Mouse (Mus musculus) olfactory bulb, adult 2 months (tissue): ENCODE measurements at regions not wholly inside any gene's neighbourhood (a gene's known extent, or its start where the extent isn't known, plus 50 kb on each side); places are given as distances from the start of the nearest gene placed in this dataset.

Experiments used
- H3K27ac ChIP-seq: fragments of 200-500 bp; 2 replicates; pipeline ENCODE4 v1.5.1; 2012; ENCODE audit warnings: low read depth, low read length; ENCODE audit not compliant: insufficient read depth
- H3K4me1 ChIP-seq: fragments of 200-500 bp; 2 replicates; pipeline ENCODE4 v1.6.1; 2012; ENCODE audit warnings: low read length; ENCODE audit not compliant: control insufficient read depth, insufficient read depth
- H3K4me3 ChIP-seq: fragments of 200-500 bp; 2 replicates; pipeline ENCODE4 v1.5.1; 2012; ENCODE audit warnings: mild to moderate bottlenecking, low read depth, low read length, moderate library complexity; ENCODE audit not compliant: insufficient read depth
- CTCF ChIP-seq: fragments of 200-500 bp; IDR thresholded peaks from 2 replicates; pipeline ENCODE4 v1.5.1; 2012; ENCODE audit warnings: low read depth, mild to moderate bottlenecking, low read length, moderate library complexity; ENCODE audit not compliant: insufficient read depth
- POLR2A ChIP-seq: fragments of 200-500 bp; IDR thresholded peaks from 2 replicates; pipeline ENCODE4 v1.6.1; 2012; ENCODE audit warnings: mild to moderate bottlenecking, low read depth, low read length, moderate library complexity; ENCODE audit not compliant: insufficient read depth
- WGBS: fragments of 180-500 bp; shearing (Covaris S2); methylation state at CpG from one replicate; pipeline ENCODE4 v1.1.7; 2018; 5-methylcytosine and 5-hydroxymethylcytosine counted together

DNA sequence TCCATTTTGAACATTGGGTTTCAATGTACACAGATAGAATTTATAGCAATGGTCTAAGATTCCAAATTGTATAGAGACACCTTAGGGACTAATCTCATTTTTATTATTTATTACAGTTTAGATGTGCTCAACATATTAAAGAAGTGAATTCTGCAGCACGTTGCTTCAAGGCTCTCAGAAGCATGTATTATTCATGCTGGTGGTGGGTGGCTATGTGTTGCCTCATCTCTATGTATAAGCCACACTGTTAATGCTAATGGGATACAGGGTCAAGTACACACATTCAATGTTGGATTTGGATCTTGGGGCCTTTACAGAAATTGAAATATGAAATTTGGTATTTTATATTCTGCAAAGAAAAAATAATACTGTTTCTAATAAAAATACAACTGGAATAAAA, 131.9 kb upstream of the Fndc3a start:
- Histone ChIP-seq H3K4me3 (no peak overlapping the region), H3K27ac (no peak overlapping the region), H3K4me1 (no peaks in the 10 kb centered on the region)
- no peak for TF ChIP-seq CTCF
- TF ChIP-seq POLR2A, result no peak
- 57% methylated on average over 1 of the region's 1 CpGs for WGBS

DNA sequence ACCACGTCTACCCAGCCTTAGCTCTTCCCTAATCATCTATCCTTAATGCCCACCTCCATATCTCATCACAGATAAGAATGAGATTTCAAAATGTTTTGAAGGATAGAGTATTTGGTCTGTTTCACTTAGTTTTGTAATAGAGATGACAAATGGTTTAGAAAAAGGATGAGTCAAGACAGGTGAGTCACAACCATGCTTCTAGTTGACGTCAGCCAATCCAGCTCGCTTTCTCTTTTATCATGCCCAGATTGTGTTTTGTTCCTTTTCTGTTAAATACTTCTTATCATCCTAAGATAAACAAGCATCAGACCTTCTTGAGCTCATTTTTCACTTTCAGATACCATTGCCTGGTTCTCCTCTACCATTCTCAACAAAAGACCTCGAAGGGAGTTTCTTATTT, 125.4 kb upstream of the Fndc3a start:
- Histone ChIP-seq H3K27ac (no peak overlapping the region), H3K4me3 (no peak overlapping the region), H3K4me1 (no peaks in the 10 kb centered on the region)
- WGBS, result 94% methylated on average over 4 of the region's 4 CpGs
- no peak for TF ChIP-seq POLR2A
- TF ChIP-seq CTCF, result no peak

DNA sequence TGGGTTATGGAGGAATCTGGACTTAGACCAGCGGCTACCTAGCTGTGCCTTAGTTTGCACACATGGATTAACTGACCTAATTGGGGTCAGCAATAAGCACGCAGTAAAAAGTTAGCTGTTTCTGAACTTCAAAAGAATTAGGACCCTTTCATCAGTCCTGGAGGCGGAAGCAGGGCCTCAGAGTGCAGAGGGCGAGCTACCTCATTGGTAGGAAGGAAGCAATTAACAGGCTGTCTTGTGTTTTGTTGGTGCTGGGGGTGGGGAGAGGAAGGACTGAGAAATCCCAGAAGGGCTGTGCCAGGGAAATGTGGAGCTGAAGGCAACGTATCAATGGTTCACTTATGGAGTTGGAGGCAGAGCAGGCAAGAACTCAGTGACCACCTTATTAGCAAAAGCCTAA, 119.5 kb upstream of the Fndc3a start:
- no peak overlapping the region for H3K4me3 ChIP-seq
- H3K4me1 ChIP-seq, result no peaks in the 10 kb centered on the region
- WGBS, result 62% methylated on average over 5 of the region's 5 CpGs
- no peak overlapping the region for H3K27ac ChIP-seq
- TF ChIP-seq CTCF (no peak), POLR2A (no peak)

DNA sequence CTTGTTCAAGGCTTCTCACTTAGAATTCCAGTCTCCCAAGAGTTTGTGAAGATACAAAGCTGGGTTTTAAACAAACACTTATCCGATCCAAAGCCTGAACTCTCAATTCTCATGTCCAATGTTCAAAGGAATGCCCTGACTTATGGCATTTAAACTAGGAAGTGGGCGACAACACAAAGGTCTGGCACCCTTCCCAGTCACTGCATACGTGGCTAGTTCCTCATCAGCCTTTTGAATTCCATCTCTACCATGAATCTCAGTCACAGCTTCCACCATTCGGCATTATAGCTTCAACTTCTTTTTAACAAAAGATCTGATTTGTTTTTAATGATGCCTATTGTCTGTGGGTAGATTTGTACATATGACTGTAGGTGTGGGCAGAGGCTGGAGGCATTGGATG, 115.7 kb upstream of the Fndc3a start:
- Histone ChIP-seq H3K4me1 (no peaks in the 10 kb centered on the region), H3K27ac (no peak overlapping the region), H3K4me3 (no peak overlapping the region)
- TF ChIP-seq POLR2A (no peak), CTCF (no peak)
- 77% methylated on average over 4 of the region's 4 CpGs for WGBS

DNA sequence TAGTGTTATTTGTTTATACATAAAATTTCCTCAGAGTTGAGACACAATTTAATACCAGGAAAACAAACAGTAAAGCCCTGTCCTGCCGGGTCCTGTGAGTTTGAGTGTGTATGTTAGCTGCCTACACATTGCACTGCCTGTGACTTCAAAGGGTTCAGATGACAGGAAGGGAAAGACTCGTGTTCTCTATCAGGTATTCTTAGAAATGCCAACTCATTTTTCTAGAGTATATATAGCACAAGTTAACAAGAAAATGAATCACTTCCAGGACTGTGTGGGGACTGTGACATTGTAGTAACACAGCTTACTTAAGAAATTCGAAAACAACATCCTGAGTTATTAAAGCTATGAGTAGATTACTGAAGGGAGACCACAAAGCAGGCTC, 112.4 kb upstream of the Fndc3a start:
- no peak overlapping the region for H3K4me3 ChIP-seq
- 35% methylated on average over 3 of the region's 3 CpGs for WGBS
- peaks cover 7% of the 10 kb centered on the region; the same call in 1 of the 2 replicates for H3K4me1 ChIP-seq
- H3K27ac ChIP-seq, result no peak overlapping the region
- TF ChIP-seq CTCF (no peak), POLR2A (no peak)

DNA sequence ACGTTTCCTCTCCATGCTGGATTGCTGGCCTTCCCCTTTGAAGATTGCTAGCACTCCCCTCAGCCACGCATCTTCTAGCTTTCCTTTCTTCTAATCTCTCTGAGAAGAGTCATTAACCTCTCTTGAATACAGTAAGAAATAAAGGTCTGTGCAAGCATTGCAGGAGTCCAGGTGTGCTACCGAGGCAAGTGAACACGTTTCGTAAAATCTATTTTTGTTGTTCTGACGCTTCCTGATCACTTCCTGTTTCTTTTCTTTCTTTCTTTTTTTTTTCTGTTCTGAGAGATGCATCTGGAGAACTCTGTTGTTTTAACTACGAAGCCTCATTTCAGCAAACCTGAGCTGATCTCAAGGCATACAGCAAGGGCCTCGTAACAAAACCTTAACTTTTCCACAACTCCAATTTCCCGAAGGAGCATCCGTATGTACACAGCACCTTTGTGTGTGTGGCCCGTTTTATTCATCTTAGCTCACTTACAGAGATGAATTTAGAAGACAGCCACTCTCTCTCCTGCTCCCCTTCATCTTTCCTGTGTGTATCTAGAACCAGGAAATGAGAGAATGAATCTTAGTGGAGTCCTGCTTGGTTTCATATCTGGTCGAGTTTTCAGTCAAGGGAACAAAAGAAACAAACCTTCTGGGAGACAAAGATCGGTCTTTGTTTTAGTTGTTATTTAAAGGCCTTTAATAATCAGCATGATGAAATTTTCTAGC, 111.9 kb upstream of the Fndc3a start:
- TF ChIP-seq POLR2A (no peak), CTCF (no peak)
- WGBS, result 71% methylated on average over 13 of the region's 13 CpGs
- Histone ChIP-seq H3K4me1 (peaks cover 9% of the 10 kb centered on the region; the same call in 1 of the 2 replicates), H3K4me3 (no peak overlapping the region), H3K27ac (no peak overlapping the region)

DNA sequence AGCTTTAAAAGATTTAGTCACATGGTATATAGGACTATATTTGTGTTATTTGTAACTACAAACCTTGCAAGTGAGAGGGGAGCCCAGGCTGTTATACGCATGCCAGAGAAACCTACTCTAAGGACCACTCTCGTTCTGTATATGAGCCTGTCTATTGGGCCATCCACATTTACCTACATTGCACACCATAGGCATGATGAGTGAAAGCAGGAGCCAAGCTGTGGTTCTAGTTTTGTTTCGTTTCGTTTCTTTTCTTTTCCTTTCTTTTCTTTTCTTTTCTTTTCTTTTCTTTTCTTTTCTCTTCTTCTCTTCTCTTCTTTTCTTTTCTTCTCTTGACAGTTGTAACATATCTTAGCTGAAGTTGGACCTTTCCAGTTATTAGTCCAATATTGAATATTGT, 109.2 kb upstream of the Fndc3a start:
- 96% methylated on average over 4 of the region's 4 CpGs for WGBS
- H3K27ac ChIP-seq, result no peak overlapping the region
- peaks cover 10% of the 10 kb centered on the region; the same call in 1 of the 2 replicates for H3K4me1 ChIP-seq
- H3K4me3 ChIP-seq, result no peak overlapping the region
- TF ChIP-seq CTCF (no peak), POLR2A (no peak)

DNA sequence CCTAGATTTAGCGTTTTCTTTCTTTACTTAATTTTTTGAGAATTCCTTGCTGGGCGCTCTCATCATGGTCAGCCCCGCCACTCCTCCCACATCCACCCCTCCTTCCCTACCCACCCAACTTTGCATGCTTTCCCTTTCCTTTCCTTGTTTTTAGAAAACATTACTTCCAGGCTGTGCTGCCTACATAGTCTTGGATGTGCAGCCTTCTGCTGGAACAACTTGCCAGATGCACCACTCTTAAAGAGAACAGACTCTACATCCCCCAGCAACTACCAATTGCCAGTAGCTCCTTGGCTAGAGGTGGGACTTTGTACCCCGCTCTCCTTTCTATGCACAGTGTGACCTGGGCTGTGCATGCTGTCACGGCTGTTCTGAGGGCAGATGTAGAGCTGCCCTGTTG, 108.0 kb upstream of the Fndc3a start:
- 85% methylated on average over 5 of the region's 5 CpGs for WGBS
- no peak overlapping the region for H3K4me3 ChIP-seq
- H3K27ac ChIP-seq, result no peak overlapping the region
- peaks cover 10% of the 10 kb centered on the region; the same call in 1 of the 2 replicates for H3K4me1 ChIP-seq
- TF ChIP-seq POLR2A, result no peak
- TF ChIP-seq CTCF, result no peak

DNA sequence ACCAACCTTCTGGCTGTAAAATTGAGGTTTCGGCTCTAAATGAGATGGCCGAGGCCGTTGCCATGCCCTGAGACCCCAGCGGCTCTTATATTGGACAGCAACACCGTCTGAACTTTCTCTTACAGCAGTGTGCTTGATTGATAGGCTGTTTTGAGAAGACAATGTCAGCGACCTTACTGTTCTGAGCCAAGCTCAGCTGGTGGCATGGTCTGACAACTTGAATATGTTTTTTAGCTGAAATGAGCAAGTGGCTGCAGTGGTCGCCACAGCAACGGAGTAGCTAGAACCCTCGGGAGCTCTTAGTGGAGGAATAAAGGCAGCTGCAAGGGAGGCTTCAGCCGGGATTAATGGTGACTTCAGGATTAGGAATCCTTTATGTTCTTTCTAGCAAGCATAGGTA, 107.0 kb upstream of the Fndc3a start:
- WGBS, result 21% methylated on average over 10 of the region's 10 CpGs
- Histone ChIP-seq H3K4me3 (no peak overlapping the region), H3K4me1 (peaks cover 10% of the 10 kb centered on the region; the same call in 1 of the 2 replicates), H3K27ac (no peak overlapping the region)
- TF ChIP-seq CTCF, result no peak
- no peak for TF ChIP-seq POLR2A
